Mouse (Mus musculus): ENCODE data around the gene Pcnx3.
"Not testable (repeated sequence)": the region's sequence is repeated elsewhere in the genome, so short reads cannot be mapped to it uniquely, and the experiment has no call there.

The Pcnx3 gene

GRCm38 (mm10) chr19:5713255-5713654 lies 24.5 kb upstream of the Pcnx3 start:
- DNase-seq (ENCODE audit: low read depth, low spot score): no peak

GRCm38 (mm10) chr19:5711907-5712460 lies 23.3 kb upstream of the Pcnx3 start:
- DNase-seq (ENCODE audit: low read depth, low spot score): no peak

GRCm38 (mm10) chr19:5711218-5711617 lies 22.5 kb upstream of the Pcnx3 start:
- no peak for DNase-seq (ENCODE audit: low read depth, low spot score)

- no peak for DNase-seq (ENCODE audit: low read depth, low spot score)
Measured at GRCm38 (mm10) chr19:5710581-5710980, 21.9 kb upstream of the Pcnx3 start.

GRCm38 (mm10) chr19:5710068-5710467 lies 21.4 kb upstream of the Pcnx3 start:
- DNase-seq (ENCODE audit: low read depth, low spot score): peak; percentile 85

- DNase-seq (ENCODE audit: low read depth, low spot score): no peak
Measured at GRCm38 (mm10) chr19:5704801-5705571, 16.3 kb upstream of the Pcnx3 start.

- DNase-seq (ENCODE audit: low read depth, low spot score): no peak
Measured at GRCm38 (mm10) chr19:5704163-5704800, 15.6 kb upstream of the Pcnx3 start, which contains the start of gene Kcnk7. TSS of gene Kcnk7 (plus strand) at chr19:5704367.

GRCm38 (mm10) chr19:5695849-5696462 lies 7.2 kb upstream of the Pcnx3 start:
- DNase-seq (ENCODE audit: low read depth, low spot score): no peak

- no peak for DNase-seq (ENCODE audit: low read depth, low spot score)
Measured at GRCm38 (mm10) chr19:5693801-5694200, 5.1 kb upstream of the Pcnx3 start.

- DNase-seq (ENCODE audit: low read depth, low spot score): no peak
Measured at GRCm38 (mm10) chr19:5692913-5693396, 4.2 kb upstream of the Pcnx3 start.

- peak; percentile 53 for DNase-seq (ENCODE audit: low read depth, low spot score)
Measured at GRCm38 (mm10) chr19:5692086-5692912, 3.6 kb upstream of the Pcnx3 start.

GRCm38 (mm10) chr19:5691601-5692000 lies 2.9 kb upstream of the Pcnx3 start:
- DNase-seq (ENCODE audit: low read depth, low spot score): no peak

GRCm38 (mm10) chr19:5690343-5690735 lies 1.6 kb upstream of the Pcnx3 start:
- DNase-seq (ENCODE audit: low read depth, low spot score): no peak

- peak; percentile 84 for DNase-seq (ENCODE audit: low read depth, low spot score)
Measured at GRCm38 (mm10) chr19:5689565-5690342, 1.0 kb upstream of the Pcnx3 start.

- no peak for DNase-seq (ENCODE audit: low read depth, low spot score)
Measured at GRCm38 (mm10) chr19:5689088-5689428, 350 bp upstream of the Pcnx3 start.

GRCm38 (mm10) chr19:5687738-5688137 lies 970 bp downstream of the Pcnx3 start:
- DNase-seq (ENCODE audit: low read depth, low spot score): no peak

- not testable (repeated sequence) for DNase-seq (ENCODE audit: low read depth, low spot score)
Measured at GRCm38 (mm10) chr19:5686954-5687353, 1.8 kb downstream of the Pcnx3 start.

GRCm38 (mm10) chr19:5686437-5686836 lies 2.3 kb downstream of the Pcnx3 start:
- no peak for DNase-seq (ENCODE audit: low read depth, low spot score)

GRCm38 (mm10) chr19:5685861-5686260 lies 2.8 kb downstream of the Pcnx3 start:
- no peak for DNase-seq (ENCODE audit: low read depth, low spot score)

- no peak for DNase-seq (ENCODE audit: low read depth, low spot score)
Measured at GRCm38 (mm10) chr19:5685431-5685830, 3.3 kb downstream of the Pcnx3 start.

GRCm38 (mm10) chr19:5684985-5685384 lies 3.7 kb downstream of the Pcnx3 start:
- DNase-seq (ENCODE audit: low read depth, low spot score): no peak
